Mouse (Mus musculus): ENCODE results near the gene Lhpp. TPM values are rescaled to one million over a fixed set of nuclear protein-coding genes. Genes with fewer than 3 reads are reported as not detected.
A peak's percentile ranks its signal among the peaks of the same experiment; 100 is the strongest.

Gene Lhpp
- polyA plus RNA-seq, 2 experiments = 5.6 to 6.0 TPM

GRCm38 (mm10) chr7:132597251-132598041 is 13.0 kb upstream of the Lhpp start:
- WGBS (ENCODE audit: insufficient replicate concordance) = under 1% methylated on average over 50 of the region's 60 CpGs
- H3K9ac ChIP-seq (replicated peaks) = no peak overlapping the region; the same call in 1 of the 2 replicates

DNA sequence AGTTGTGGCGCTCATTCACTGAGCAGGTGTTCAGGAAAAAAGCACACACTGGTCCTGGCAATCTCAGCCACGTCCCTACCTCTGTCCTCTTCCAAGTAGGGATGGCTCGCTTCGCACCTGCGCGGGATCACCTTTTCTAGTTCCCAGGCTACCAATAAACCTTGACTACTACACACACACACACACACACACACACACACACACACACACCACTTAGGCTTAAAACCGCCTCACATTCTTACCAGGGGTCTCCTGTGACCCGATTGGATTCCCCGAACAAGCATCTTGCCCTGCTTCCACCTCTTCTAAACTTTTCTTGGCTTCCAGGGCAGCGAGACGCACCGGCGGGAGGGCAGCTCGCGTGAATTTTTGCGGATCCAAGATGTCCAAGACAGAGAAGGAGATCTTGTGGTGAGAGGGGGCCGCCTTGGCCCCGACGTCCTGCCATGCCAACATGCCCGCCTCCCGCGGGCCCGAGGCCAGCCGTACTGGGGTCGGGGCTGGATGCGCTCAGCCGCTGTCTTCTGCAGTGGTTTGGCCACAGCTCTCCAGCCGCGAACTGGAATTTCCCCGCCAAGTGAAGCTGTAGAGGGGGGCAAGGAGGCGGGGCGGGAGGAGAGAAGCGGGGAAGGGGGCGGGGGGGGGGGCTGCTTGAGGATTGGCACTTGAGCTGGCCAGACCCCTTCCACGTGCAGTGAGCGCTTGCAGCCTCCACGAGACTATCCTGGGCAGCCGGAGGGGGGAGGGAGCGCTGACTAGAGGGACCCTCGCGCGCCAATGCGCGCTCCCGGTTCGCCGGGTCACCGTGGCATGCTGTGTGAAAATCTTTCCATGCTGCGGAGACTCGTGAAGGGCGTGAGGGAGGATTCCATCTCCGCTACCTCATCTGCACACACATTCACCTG is 11.1 kb upstream of the Lhpp start, which contains the start of gene Nkx1-2:
Gene Nkx1-2 (minus strand): TSS at position 567 of the 905 bp plus-strand sequence.
- WGBS (ENCODE audit: insufficient replicate concordance) = 2% methylated on average over 51 of the region's 52 CpGs
- Histone ChIP-seq H3K4me3 (ENCODE audit: insufficient read depth in 1 of 2, low read depth in 2 of 2, low read length in 2 of 2) (no peak within 1 kb of the TSS), H3K9ac (replicated peaks) (no peak within 1 kb of the TSS), H3K27ac (no peak within 1 kb of the TSS), H3K4me1 (replicated peaks; ENCODE audit: control insufficient read depth in 2 of 2, insufficient read depth in 2 of 2, low read length in 1 of 2) (peaks cover 3 to 16% of the 10 kb centered on the region in 2 experiments; a peak in 3 of 4 replicates), H3K27me3 (ENCODE audit: control insufficient read depth, insufficient read depth, low read length) (peaks cover 74% of the 10 kb centered on the region), H3K9me3 (ENCODE audit: control insufficient read depth, low read length) (no peaks in the 10 kb centered on the region), H3K4me2 (ENCODE audit: low read depth) (peak within 1 kb of the TSS; percentile 16), H3K36me3 (replicated peaks; ENCODE audit: control insufficient read depth, insufficient read depth, low read depth) (no peaks in the 10 kb centered on the region)
- no peak for ATAC-seq (ENCODE audit: insufficient read depth)
- no peak for DNase-seq (ENCODE audit: low read depth in 3 of 3, low spot score in 3 of 3)
- TF ChIP-seq CTCF (IDR thresholded peaks at IDR 0.05; ENCODE audit: low read depth) (no peak), EP300 (IDR thresholded peaks at IDR 0.05; ENCODE audit: low read depth) (no peak)

More at GRCm38 (mm10) chr7:132597251-132598041, 13.0 kb upstream of the Lhpp start:
- peak overlapping the region; percentile 49 to 55 for H3K4me3 ChIP-seq (ENCODE audit: insufficient read depth in 1 of 2, low read depth in 2 of 2, low read length in 2 of 2)
- H3K27ac ChIP-seq = no peak overlapping the region
- no peaks in the 10 kb centered on the region for H3K9me3 ChIP-seq (ENCODE audit: control insufficient read depth, low read length)
- H3K4me1 ChIP-seq (replicated peaks; ENCODE audit: control insufficient read depth in 2 of 2, insufficient read depth in 2 of 2, low read length in 1 of 2) = peaks cover 3 to 16% of the 10 kb centered on the region in 2 experiments; a peak in 3 of 4 replicates
- peaks cover 64% of the 10 kb centered on the region for H3K27me3 ChIP-seq (ENCODE audit: control insufficient read depth, insufficient read depth, low read length)
- H3K36me3 ChIP-seq (replicated peaks; ENCODE audit: control insufficient read depth, insufficient read depth, low read depth) = no peaks in the 10 kb centered on the region
- TF ChIP-seq CTCF (IDR thresholded peaks at IDR 0.05; ENCODE audit: low read depth) = no peak
- no peak for TF ChIP-seq EP300 (IDR thresholded peaks at IDR 0.05; ENCODE audit: low read depth)
- DNase-seq (ENCODE audit: low read depth in 3 of 3, low spot score in 3 of 3) = no peak
- ATAC-seq (ENCODE audit: insufficient read depth) = peak; percentile 60; the same call in 1 of the 2 replicates
- peak overlapping the region; percentile 77 for H3K4me2 ChIP-seq (ENCODE audit: low read depth)

DNA sequence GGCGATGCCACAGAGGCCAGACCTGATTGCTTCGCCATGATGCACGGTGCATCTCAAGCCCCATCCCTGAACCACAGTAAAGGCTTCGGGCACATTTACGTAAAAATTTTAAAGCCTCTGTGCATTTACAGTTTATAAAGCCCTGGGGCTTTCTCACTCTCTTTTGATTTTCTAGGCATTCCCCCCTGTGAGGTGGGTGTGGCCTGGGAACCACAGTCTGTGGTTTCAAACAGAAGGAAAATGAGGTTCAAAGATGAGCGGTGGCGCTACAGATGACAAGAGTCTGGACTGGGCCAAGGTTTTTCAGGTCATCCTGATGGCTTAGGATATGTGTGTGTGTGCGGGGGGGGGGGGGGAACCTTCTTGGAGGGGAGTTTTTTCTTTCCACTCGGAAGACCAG is 10.4 kb upstream of the Lhpp start:
- Histone ChIP-seq H3K27me3 (ENCODE audit: control insufficient read depth, insufficient read depth, low read length) (peaks cover 78% of the 10 kb centered on the region), H3K4me1 (replicated peaks; ENCODE audit: control insufficient read depth in 2 of 2, insufficient read depth in 2 of 2, low read length in 1 of 2) (peaks cover under 1 to 12% of the 10 kb centered on the region in 2 experiments; a peak in 3 of 4 replicates), H3K9ac (replicated peaks) (no peak overlapping the region), H3K4me3 (ENCODE audit: insufficient read depth in 1 of 2, low read depth in 2 of 2, low read length in 2 of 2) (no peak overlapping the region), H3K27ac (no peak overlapping the region), H3K4me2 (ENCODE audit: low read depth) (peak overlapping the region; percentile 16), H3K9me3 (ENCODE audit: control insufficient read depth, low read length) (no peaks in the 10 kb centered on the region), H3K36me3 (replicated peaks; ENCODE audit: control insufficient read depth, insufficient read depth, low read depth) (no peaks in the 10 kb centered on the region)
- no peak for DNase-seq (ENCODE audit: low read depth in 3 of 3, low spot score in 3 of 3)
- WGBS (ENCODE audit: insufficient replicate concordance) = 2% methylated on average over 9 of the region's 9 CpGs
- TF ChIP-seq EP300 (IDR thresholded peaks at IDR 0.05; ENCODE audit: low read depth) = no peak
- TF ChIP-seq CTCF (IDR thresholded peaks at IDR 0.05; ENCODE audit: low read depth) = no peak
- ATAC-seq (ENCODE audit: insufficient read depth) = no peak

GRCm38 (mm10) chr7:132600926-132601325 is 9.5 kb upstream of the Lhpp start:
- Histone ChIP-seq H3K4me1 (replicated peaks; ENCODE audit: control insufficient read depth in 2 of 2, insufficient read depth in 2 of 2, low read length in 1 of 2) (peaks cover 0 to 8% of the 10 kb centered on the region in 2 experiments; a peak in 3 of 4 replicates), H3K9ac (replicated peaks) (no peak overlapping the region), H3K4me3 (ENCODE audit: insufficient read depth in 1 of 2, low read depth in 2 of 2, low read length in 2 of 2) (no peak overlapping the region), H3K9me3 (ENCODE audit: control insufficient read depth, low read length) (no peaks in the 10 kb centered on the region), H3K4me2 (ENCODE audit: low read depth) (no peak overlapping the region), H3K27me3 (ENCODE audit: control insufficient read depth, insufficient read depth, low read length) (peaks cover 77% of the 10 kb centered on the region), H3K36me3 (replicated peaks; ENCODE audit: control insufficient read depth, insufficient read depth, low read depth) (no peaks in the 10 kb centered on the region), H3K27ac (no peak overlapping the region)
- WGBS (ENCODE audit: insufficient replicate concordance) = 12% methylated on average over 8 of the region's 8 CpGs
- ATAC-seq (ENCODE audit: insufficient read depth) (no peak), DNase-seq (ENCODE audit: low read depth in 3 of 3, low spot score in 3 of 3) (no peak)
- TF ChIP-seq CTCF (IDR thresholded peaks at IDR 0.05; ENCODE audit: low read depth) = no peak
- no peak for TF ChIP-seq EP300 (IDR thresholded peaks at IDR 0.05; ENCODE audit: low read depth)
